Mouse (Mus musculus): Measurements from ENCODE around the gene Ldb3. TPM values are rescaled to one million over a fixed set of nuclear protein-coding genes. Genes with fewer than 3 reads are reported as not detected.
A peak's percentile ranks its signal among the peaks of the same experiment; 100 is the strongest.

Ldb3 gene
- polyA plus RNA-seq, 1 experiment from 2014 or later, result 0.28 TPM

DNA sequence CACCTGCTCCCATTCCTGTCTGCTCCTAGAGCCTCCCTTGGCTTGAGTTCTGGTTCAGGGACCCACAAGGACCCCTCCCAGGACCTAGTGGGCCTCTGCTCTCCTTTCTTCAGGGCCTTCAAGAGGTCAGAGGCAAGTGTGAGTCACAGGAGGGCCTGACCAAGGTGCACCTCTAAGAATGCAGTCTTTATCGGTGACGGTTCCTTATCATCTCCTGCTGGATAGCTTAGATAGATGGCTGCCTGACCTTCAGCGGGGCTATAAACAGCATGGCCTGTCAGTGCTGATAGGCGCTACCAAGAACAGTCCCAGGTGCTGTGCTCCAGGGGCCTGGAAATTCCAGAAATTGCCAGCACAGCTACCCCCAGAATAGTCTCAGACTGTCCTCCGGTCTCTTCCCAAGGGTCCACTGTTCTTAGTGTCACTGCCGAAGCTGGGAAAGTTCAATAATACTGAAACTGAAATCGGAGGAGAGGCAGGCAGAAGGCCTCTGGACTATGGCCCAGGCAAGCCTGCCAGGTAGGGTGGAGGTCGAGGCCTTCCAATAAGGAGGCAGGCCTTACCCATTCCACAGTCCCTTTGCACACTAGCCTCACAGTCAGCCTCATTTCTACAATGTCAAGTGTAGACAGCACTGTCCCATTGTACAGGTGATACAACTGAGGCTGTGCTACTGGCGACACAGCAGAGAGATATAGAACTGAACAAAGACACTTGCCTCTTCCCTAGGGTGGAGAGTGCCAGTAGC lies 3.0 kb downstream of the Ldb3 start:
- Histone ChIP-seq H3K36me3 (ENCODE audit: control insufficient read depth, insufficient read depth, low read length) (no peaks in the 10 kb centered on the region), H3K27ac (ENCODE audit: low read depth, low read length) (no peak overlapping the region)
- 88% methylated on average over 9 of the region's 9 CpGs for WGBS

DNA sequence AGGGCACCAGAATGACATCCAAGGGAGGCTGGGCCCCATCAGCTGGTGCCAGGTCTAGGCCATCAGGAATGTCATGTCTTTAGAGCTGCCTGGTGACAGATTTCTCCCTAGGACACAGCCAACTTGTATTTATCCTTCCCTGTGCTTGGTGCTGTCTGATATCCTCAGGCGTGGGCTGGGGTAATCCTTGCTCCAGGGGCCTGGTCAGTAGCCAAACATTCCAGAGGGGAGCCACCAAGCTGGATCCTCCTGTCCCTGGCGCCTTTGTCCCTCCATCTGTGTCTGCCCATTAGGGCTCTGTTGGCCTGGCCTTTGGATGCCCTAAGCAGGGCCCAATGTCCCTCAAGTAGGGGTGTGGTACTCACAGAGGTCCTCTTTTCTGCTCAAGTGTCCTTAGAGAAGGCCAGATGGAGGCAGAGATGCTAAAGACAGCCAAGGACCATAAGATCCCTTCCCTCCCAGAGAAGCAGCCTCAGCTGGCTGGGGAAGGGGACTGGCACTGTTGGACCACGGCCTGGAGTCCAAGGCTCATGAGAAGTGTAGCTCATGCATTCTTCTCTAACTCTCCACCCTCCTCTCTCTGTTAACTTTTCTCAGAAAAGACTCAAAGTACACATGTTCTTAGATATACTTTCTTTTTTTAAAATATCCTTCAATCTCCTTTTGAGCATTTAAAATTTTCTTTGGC lies 5.6 kb downstream of the Ldb3 start:
- H3K4me2 ChIP-seq (replicated peaks; ENCODE audit: low read depth, low read length), result no peak overlapping the region
- H3K9me3 ChIP-seq (ENCODE audit: control insufficient read depth, low read length), result no peaks in the 10 kb centered on the region
- no peak overlapping the region for H3K27ac ChIP-seq (ENCODE audit: low read depth, low read length)
- H3K9ac ChIP-seq (ENCODE audit: low read depth, low read length), result no peak overlapping the region
- DNase-seq (ENCODE audit: low spot score) (no peak), ATAC-seq (ENCODE audit: low FRiP score) (no peak)
- no peak overlapping the region for H3K4me3 ChIP-seq (ENCODE audit: low read depth, low read length)
- H3K27me3 ChIP-seq (ENCODE audit: control insufficient read depth, insufficient read depth, low read length), result no peaks in the 10 kb centered on the region
- 76% methylated on average over 3 of the region's 3 CpGs for WGBS
- H3K36me3 ChIP-seq (ENCODE audit: control insufficient read depth, insufficient read depth, low read length), result no peaks in the 10 kb centered on the region
- no peaks in the 10 kb centered on the region for H3K4me1 ChIP-seq (replicated peaks; ENCODE audit: control insufficient read depth, insufficient read depth, low read length)

More for the DNA sequence above, 3.0 kb downstream of the Ldb3 start:
- no peak overlapping the region for H3K4me3 ChIP-seq (ENCODE audit: low read depth, low read length)
- H3K9me3 ChIP-seq (ENCODE audit: control insufficient read depth, low read length), result no peaks in the 10 kb centered on the region
- no peak overlapping the region for H3K9ac ChIP-seq (ENCODE audit: low read depth, low read length)
- DNase-seq (ENCODE audit: low spot score), result no peak
- no peak overlapping the region for H3K4me2 ChIP-seq (replicated peaks; ENCODE audit: low read depth, low read length)
- no peaks in the 10 kb centered on the region for H3K4me1 ChIP-seq (replicated peaks; ENCODE audit: control insufficient read depth, insufficient read depth, low read length)
- ATAC-seq (ENCODE audit: low FRiP score), result no peak
- H3K27me3 ChIP-seq (ENCODE audit: control insufficient read depth, insufficient read depth, low read length), result no peaks in the 10 kb centered on the region

DNA sequence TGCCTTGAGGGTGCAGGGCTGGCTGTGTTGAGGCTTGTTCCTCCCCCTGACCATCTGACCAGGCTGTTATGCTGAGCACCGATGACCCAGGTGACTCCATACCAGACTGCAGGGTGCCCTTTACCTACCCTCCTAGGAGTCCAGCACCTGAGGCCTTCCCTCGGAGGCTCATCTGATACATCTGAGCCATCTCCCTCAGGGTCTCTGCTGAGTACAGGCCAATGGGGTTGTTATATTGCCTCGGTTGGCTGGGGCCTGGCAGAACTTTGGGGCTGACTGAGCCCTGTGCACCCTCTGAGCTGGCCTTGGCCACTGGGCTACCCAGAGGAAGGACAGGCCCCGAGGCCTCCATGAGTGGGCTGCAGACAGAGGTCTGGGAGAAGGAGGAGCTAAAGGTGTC lies 11.6 kb downstream of the Ldb3 start:
- WGBS, result 79% methylated on average over 4 of the region's 4 CpGs
- Histone ChIP-seq H3K9me3 (ENCODE audit: control insufficient read depth, low read length) (no peaks in the 10 kb centered on the region), H3K4me2 (replicated peaks; ENCODE audit: low read depth, low read length) (no peak overlapping the region), H3K27me3 (ENCODE audit: control insufficient read depth, insufficient read depth, low read length) (no peaks in the 10 kb centered on the region), H3K36me3 (ENCODE audit: control insufficient read depth, insufficient read depth, low read length) (no peaks in the 10 kb centered on the region), H3K4me1 (replicated peaks; ENCODE audit: control insufficient read depth, insufficient read depth, low read length) (no peaks in the 10 kb centered on the region), H3K27ac (ENCODE audit: low read depth, low read length) (no peak overlapping the region), H3K4me3 (ENCODE audit: low read depth, low read length) (no peak overlapping the region), H3K9ac (ENCODE audit: low read depth, low read length) (no peak overlapping the region)
- ATAC-seq (ENCODE audit: low FRiP score) (no peak), DNase-seq (ENCODE audit: low spot score) (no peak)

DNA sequence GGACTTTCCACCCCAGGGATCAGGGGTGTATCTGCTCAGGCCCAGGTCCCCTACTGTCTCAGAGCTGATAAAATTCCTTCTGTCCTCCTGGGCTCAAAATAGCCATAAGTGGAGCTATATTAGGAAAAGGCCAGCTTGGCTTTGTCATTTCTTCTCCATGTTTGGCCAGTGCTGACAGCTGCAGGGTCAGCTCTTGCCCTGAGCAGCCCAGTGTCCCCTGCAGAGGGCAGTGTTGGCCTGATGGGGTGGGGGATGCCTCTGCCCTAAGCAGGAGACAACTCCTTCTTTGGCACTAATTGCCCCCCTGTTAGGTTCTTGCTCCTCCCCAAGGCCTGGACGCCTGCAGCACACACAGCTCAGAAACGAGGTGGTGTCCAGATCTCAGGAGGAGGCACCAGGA lies 14.4 kb downstream of the Ldb3 start:
- 76% methylated on average over 2 of the region's 2 CpGs for WGBS

DNA sequence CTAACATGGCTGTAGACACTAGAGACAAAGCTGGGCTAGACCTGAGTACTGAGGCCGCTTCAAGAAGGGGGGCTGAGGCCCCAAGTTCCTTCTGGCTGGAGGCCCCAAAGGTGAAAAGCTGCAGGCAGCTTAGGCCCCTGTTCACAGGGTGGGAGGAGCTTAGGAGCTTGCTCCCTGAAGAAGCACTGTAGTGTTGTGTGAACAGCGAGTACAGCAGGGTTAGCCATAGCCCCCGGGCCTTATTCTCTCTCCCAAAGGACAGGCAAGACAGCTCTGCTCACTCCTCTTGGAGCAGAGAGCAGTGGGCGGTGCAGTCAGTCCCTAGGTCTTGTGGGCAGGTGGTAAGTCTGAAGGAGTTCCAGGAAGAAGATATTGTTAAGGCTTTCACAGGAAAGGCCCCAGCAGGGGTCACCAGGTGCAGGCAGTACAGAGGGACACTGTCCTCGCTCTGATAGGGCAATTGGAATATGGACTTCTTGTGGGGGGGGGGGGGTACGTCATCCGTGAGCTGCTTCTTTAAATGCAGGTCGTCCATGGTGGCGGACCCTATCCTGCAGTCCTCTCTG lies 15.1 kb downstream of the Ldb3 start:
- H3K4me3 ChIP-seq (ENCODE audit: low read depth, low read length), result no peak overlapping the region
- ATAC-seq (ENCODE audit: low FRiP score) (no peak), DNase-seq (ENCODE audit: low spot score) (no peak)
- H3K9me3 ChIP-seq (ENCODE audit: control insufficient read depth, low read length), result no peaks in the 10 kb centered on the region
- H3K27me3 ChIP-seq (ENCODE audit: control insufficient read depth, insufficient read depth, low read length), result no peaks in the 10 kb centered on the region
- WGBS, result 69% methylated on average over 9 of the region's 9 CpGs
- no peak overlapping the region for H3K27ac ChIP-seq (ENCODE audit: low read depth, low read length)
- H3K4me2 ChIP-seq (replicated peaks; ENCODE audit: low read depth, low read length), result no peak overlapping the region
- H3K36me3 ChIP-seq (ENCODE audit: control insufficient read depth, insufficient read depth, low read length), result no peaks in the 10 kb centered on the region
- H3K4me1 ChIP-seq (replicated peaks; ENCODE audit: control insufficient read depth, insufficient read depth, low read length), result no peaks in the 10 kb centered on the region
- no peak overlapping the region for H3K9ac ChIP-seq (ENCODE audit: low read depth, low read length)

More for the DNA sequence above, 14.4 kb downstream of the Ldb3 start:
- Histone ChIP-seq H3K36me3 (ENCODE audit: control insufficient read depth, insufficient read depth, low read length) (no peaks in the 10 kb centered on the region), H3K9me3 (ENCODE audit: control insufficient read depth, low read length) (no peaks in the 10 kb centered on the region), H3K4me3 (ENCODE audit: low read depth, low read length) (no peak overlapping the region), H3K4me2 (replicated peaks; ENCODE audit: low read depth, low read length) (no peak overlapping the region), H3K9ac (ENCODE audit: low read depth, low read length) (no peak overlapping the region), H3K27ac (ENCODE audit: low read depth, low read length) (no peak overlapping the region), H3K4me1 (replicated peaks; ENCODE audit: control insufficient read depth, insufficient read depth, low read length) (no peaks in the 10 kb centered on the region), H3K27me3 (ENCODE audit: control insufficient read depth, insufficient read depth, low read length) (no peaks in the 10 kb centered on the region)
- DNase-seq (ENCODE audit: low spot score), result no peak
- no peak for ATAC-seq (ENCODE audit: low FRiP score)

DNA sequence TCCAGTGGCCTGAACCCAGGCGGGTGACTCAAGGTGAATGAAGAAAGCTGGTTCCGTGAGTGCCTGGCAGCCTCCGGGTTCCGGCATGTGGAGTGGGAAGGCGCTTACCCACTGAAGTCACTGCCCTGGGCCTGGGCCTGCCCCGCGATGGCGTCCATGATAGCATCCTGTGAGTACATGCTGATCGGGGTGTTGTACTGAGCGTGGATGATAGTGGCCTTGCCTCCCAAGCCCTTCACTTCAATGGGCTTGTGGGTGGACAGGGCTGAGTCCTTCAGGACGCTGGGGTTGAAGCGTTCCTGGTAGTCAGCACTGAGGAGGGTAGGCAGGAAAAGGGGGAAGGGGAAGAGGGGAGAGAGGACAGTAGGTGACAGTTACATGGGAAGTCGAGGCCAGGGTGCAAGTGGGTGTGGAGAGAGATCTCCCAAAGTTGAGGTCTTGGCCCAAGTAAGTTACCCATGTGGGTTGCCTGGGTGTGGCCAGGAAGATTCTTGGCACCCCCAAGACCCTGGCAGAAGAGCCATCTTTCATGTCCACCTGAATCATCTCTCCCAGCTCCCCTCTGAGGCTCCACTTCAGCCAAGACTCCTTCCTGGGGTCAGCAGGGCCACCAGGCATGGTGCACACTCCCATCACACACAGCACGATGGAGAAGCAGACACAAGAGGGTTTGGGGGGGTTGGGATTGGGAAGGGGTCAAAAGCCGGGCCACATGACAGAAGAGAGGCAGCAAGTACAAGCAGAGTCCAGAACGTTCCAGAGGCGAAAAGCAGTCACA lies 16.7 kb downstream of the Ldb3 start:
- Histone ChIP-seq H3K4me1 (replicated peaks; ENCODE audit: control insufficient read depth, insufficient read depth, low read length) (no peaks in the 10 kb centered on the region), H3K4me3 (ENCODE audit: low read depth, low read length) (no peak overlapping the region), H3K36me3 (ENCODE audit: control insufficient read depth, insufficient read depth, low read length) (no peaks in the 10 kb centered on the region), H3K4me2 (replicated peaks; ENCODE audit: low read depth, low read length) (no peak overlapping the region), H3K27ac (ENCODE audit: low read depth, low read length) (no peak overlapping the region), H3K9me3 (ENCODE audit: control insufficient read depth, low read length) (no peaks in the 10 kb centered on the region), H3K27me3 (ENCODE audit: control insufficient read depth, insufficient read depth, low read length) (no peaks in the 10 kb centered on the region), H3K9ac (ENCODE audit: low read depth, low read length) (no peak overlapping the region)
- no peak for DNase-seq (ENCODE audit: low spot score)
- ATAC-seq (ENCODE audit: low FRiP score), result no peak
- 91% methylated on average over 17 of the region's 17 CpGs for WGBS

DNA sequence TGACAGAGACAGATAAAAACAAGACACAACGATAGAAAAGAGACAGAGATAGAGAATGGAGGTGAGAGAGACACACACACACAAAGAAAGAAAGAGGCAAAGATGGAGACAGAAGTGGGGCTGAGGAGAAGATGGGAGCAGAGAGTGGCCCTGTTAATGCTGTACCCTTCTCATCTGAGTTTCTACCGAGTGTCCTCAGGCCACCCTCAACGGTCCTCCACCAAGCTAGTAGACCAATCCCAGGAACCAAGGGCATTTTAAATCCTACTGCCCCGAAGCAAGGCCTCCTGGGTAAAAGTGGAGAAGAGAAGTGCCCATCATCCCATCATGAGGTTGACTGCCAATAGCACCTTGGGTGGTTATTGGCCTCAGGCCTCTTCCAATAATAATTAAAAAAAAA lies 17.6 kb downstream of the Ldb3 start:
- ATAC-seq (ENCODE audit: low FRiP score), result no peak
- 95% methylated on average over 4 of the region's 4 CpGs for WGBS
- H3K27me3 ChIP-seq (ENCODE audit: control insufficient read depth, insufficient read depth, low read length), result no peaks in the 10 kb centered on the region
- H3K27ac ChIP-seq (ENCODE audit: low read depth, low read length), result no peak overlapping the region
- no peaks in the 10 kb centered on the region for H3K9me3 ChIP-seq (ENCODE audit: control insufficient read depth, low read length)
- no peaks in the 10 kb centered on the region for H3K36me3 ChIP-seq (ENCODE audit: control insufficient read depth, insufficient read depth, low read length)
- DNase-seq (ENCODE audit: low spot score), result no peak
- no peak overlapping the region for H3K4me2 ChIP-seq (replicated peaks; ENCODE audit: low read depth, low read length)
- no peaks in the 10 kb centered on the region for H3K4me1 ChIP-seq (replicated peaks; ENCODE audit: control insufficient read depth, insufficient read depth, low read length)
- H3K9ac ChIP-seq (ENCODE audit: low read depth, low read length), result no peak overlapping the region
- H3K4me3 ChIP-seq (ENCODE audit: low read depth, low read length), result no peak overlapping the region

DNA sequence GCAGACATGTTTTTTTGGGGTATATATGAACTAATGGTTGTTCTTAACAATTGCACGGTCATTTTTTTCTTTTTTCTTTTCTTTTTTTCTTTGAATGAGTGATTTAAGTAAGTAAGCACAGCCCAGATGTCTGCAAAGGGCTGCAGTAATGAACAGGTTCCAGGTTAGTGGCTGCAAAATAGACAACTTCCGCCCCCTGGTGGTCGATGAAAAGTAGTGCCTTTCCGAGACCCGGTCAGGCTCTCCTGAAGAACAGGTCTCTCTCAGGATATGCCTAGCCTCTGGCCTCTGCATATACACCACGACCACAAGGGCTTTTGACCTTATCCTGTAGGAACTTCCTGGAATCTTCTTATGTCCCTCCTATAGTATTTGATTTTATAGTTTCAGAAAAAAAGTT lies 18.2 kb downstream of the Ldb3 start:
- DNase-seq (ENCODE audit: low spot score), result peak; percentile 86
- H3K4me2 ChIP-seq (replicated peaks; ENCODE audit: low read depth, low read length), result peak overlapping the region; percentile 41; the same call in 1 of the 2 replicates
- WGBS, result under 1% methylated on average over 6 of the region's 6 CpGs

More for the DNA sequence above, 18.2 kb downstream of the Ldb3 start:
- no peaks in the 10 kb centered on the region for H3K36me3 ChIP-seq (ENCODE audit: control insufficient read depth, insufficient read depth, low read length)
- no peak overlapping the region for H3K27ac ChIP-seq (ENCODE audit: low read depth, low read length)
- no peaks in the 10 kb centered on the region for H3K27me3 ChIP-seq (ENCODE audit: control insufficient read depth, insufficient read depth, low read length)
- no peak overlapping the region for H3K4me3 ChIP-seq (ENCODE audit: low read depth, low read length)
- no peak overlapping the region for H3K9ac ChIP-seq (ENCODE audit: low read depth, low read length)
- ATAC-seq (ENCODE audit: low FRiP score), result peak; percentile 80
- no peaks in the 10 kb centered on the region for H3K4me1 ChIP-seq (replicated peaks; ENCODE audit: control insufficient read depth, insufficient read depth, low read length)
- H3K9me3 ChIP-seq (ENCODE audit: control insufficient read depth, low read length), result no peaks in the 10 kb centered on the region
